Mouse (Mus musculus) layer of hippocampus, adult 8-10 months (tissue): ENCODE measurements at regions not wholly inside any gene's neighbourhood (a gene's known extent, or its start where the extent isn't known, plus 50 kb on each side); places are given as distances from the start of the nearest gene placed in this dataset.

Source experiments
- DNase-seq, 2 experiments: peaks; one replicate each; pipeline ENCODE4 v3.0.0; 2022; ENCODE audit warnings: low spot score in 2 of 2

GRCm38 (mm10) chr17:14540269-14540975 is 153.6 kb downstream of the Thbs2 start:
- no peak for DNase-seq

GRCm38 (mm10) chr17:14539651-14540050 is 154.4 kb downstream of the Thbs2 start:
- DNase-seq, result no peak

DNA sequence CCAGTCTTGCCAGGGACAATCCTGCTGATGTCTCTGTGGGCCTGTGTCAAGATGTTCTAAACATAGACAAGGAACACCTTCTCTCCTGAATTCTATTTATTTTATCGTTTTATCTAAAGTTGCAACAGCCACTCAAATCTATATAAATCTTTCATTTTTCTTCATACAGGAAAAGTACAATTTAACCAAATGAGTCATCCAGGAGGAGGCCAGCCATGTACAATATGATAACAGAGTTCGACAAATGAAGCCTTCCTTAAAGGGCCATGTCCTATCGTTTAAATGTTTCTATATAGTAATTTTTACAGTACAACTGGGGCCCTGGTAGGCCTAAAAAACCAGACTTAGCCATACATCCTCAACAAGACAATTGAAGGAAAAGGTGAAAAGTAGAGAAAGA is 154.8 kb downstream of the Thbs2 start:
- DNase-seq, result no peak

- no peak for DNase-seq
Observed at GRCm38 (mm10) chr17:14538527-14538926, 155.5 kb downstream of the Thbs2 start.

DNA sequence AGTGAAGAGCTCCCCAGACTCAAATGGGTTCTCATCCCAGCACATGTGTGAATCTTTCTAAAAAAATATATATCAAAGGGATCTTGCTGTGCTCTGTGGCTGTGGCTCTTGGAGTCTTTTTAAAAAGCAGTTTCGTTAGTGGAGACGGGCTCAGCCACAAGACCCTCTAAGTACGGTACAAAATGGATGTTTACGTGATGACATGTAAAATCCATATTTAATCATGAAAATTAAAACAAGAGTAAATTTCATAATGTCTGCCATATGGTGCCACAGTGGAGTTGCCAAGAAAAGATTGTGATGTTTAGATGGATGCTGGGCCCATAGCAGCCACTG is 161.1 kb downstream of the Thbs2 start:
- DNase-seq, result no peak

- DNase-seq, result no peak
Observed at GRCm38 (mm10) chr17:14532298-14532978, 161.6 kb downstream of the Thbs2 start.

GRCm38 (mm10) chr17:14531796-14532195 is 162.2 kb downstream of the Thbs2 start:
- no peak for DNase-seq

DNA sequence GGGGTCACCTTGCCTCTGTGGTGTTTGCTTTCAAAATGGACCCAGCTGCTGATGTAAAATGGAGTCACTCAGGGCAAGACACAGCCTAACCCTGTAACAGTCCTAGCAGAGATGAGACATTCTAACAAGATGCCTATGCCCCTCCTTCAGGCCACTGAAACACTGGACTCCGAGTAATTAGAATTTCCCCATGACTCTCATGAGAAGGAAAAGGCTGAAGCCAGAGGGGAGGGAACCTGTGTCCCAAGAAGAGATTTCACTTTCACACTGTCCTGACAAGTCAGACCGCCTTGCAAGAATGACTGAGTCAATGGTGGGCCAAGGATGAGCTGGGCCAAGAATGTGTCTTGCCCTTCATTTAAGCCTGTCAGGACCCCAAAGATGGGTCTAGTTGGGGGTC is 166.3 kb downstream of the Thbs2 start:
- no peak for DNase-seq

- DNase-seq, result no peak
Observed at GRCm38 (mm10) chr17:14525255-14525654, 168.8 kb downstream of the Thbs2 start.

DNA sequence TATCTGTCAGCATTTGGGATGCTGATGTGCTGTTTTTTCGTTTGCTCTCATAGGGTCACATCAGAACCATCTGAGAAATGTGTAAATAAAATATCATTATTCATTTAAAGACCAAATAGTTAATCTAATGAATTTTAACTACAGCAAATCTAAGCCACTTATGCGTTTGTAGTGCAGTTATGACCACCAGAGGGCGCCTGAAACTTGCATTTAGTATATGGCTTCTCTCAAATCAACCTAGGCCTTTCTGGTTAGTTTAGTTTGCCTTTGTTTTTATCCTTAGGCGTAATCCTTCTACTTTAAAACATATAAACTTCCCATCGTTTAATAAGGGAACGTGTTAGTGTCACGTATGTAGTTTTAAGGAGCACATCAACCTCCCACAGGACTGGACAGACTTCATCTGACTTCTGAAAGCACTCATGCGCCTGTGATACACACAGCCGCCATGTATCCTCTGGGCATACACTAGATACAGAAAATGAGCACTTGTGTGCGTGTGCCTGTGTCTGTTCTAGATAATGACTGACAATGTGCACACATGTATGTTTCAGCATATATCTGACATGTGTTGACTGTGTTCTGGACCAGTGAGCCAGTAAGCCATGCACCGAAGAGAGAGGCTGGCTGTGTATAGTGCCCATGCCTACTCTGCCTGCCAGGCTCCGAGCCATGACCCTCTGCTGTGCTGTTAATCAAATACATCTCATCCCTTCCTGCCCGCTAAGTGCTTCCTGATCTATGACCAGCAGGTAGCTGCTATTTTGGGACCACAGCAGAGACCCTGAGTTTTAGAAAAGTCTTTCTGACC is 169.4 kb downstream of the Thbs2 start:
- peak in 1 of 2 experiments; percentile 72 for DNase-seq

GRCm38 (mm10) chr17:14522011-14522410 is 172.0 kb downstream of the Thbs2 start:
- DNase-seq, result no peak

DNA sequence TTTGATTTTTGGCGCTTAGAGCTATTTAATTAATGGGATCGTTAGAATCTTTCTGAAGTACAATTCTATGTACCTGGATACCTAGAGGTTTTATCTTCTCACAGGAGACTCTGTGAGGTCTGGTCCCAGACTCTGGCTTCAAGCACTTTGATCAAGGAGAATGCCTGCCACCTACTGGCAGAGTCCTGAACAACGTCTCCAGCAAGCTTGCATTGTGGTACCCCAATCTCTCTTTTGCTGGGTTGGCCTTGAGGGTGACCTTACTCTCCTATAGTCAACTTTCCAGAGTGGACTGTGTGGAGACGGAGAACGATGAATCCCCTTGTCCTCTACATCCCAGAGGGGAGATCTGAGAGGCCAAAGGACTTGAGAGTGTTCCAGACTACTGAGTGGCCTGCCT is 173.5 kb downstream of the Thbs2 start:
- DNase-seq, result peak; percentile 42 to 86

DNA sequence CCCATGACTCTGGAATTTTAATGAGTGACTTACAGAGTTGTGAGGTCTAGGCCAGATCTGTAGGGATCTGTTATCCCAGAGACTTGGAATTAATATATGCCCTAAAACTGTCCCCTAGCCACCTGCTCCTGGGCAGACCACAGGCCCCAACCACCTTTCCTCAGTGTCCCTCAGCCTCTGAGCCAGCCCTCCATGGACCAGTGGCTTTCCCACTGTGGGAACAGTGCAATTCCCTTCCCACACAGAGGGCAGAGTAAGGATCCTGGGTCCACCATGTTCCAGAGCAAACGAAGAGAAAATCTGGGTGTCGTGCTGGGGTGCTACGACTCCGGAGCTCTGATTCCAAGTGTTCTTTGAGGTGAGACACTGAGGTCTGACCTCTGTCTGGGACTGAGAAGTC is 174.7 kb downstream of the Thbs2 start:
- DNase-seq, result no peak

- DNase-seq, result no peak
Observed at GRCm38 (mm10) chr17:14518216-14518615, 175.8 kb downstream of the Thbs2 start.

DNA sequence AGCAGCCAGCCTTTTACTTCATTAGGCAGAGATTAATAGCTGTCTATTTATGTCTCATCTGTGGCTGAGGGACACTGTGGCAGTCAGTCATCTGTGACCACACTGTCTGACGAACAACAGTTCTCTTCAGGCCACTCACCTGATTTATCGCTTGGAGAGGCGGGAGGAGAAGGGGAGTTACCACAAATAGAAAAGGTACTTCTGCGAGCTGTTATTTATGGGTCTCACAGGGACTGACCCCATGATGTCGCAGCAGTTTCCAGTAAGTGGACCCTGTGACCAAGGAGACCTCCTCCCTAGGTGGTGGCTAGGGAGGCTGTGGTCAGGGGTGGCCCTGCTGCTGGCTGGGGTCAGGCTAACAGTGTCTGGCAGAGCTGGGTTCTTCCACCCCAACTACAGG is 176.7 kb downstream of the Thbs2 start:
- no peak for DNase-seq

DNA sequence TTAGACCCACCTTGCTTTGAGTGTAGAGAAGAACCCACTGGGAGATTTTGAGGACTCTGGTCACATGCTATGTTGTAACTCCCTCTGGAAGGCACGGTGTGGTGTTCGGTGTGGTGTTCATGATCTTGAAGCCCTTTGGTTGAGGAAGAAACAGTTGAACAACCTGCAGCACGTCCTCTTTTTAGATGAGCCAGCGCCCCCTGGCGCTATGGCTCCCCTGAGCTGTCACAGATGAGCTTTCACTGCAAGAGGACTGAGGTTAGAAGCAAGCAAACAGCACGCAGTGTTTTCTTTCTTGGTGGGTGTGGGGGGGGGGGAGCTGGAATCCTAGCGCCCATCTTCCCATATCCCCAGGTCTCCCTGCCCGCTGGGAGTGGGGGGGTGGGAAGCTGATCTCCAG is 177.9 kb downstream of the Thbs2 start:
- peak in 1 of 2 experiments; percentile 54 for DNase-seq

DNA sequence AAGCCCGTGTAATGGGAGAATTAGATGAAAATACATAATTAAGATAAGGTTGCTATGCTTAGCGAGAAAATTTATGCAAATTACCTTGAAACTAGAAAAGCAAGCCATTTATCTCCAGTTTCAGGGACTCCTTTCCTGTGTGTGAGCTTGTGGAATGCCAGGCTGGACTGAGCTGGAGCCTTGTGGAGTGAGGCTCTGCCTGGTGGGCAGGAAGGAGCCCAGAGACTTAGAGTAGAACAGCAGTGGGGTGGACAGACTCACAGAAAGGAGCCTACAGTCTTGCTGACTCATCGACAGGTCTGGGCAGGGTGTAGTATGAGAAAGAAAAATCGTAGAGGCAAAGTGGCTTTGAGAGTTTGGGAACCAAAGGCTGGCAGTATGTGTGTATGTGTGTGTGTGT is 180.6 kb downstream of the Thbs2 start:
- no peak for DNase-seq

- DNase-seq, result no peak
Observed at GRCm38 (mm10) chr17:14510486-14510885, 183.5 kb downstream of the Thbs2 start.

DNA sequence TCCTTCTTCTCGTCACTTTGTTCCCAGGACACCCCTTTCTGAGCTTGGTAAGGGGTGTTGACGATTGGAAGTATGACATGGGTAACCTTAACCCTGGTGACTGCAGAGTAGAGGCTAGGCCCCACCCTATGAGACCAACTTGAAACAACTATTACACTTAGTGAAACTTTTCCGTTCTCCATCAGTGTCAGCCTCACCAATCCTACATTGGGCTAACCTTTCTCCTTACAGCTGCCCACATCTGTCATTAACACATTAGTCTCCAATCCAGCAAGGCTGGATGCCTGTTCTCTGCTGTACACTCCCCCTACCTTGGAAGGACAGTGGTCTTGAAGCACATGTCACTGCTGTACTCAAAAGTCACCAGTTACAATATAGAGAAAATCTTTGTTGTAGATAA is 186.9 kb downstream of the Thbs2 start:
- no peak for DNase-seq

GRCm38 (mm10) chr17:14506123-14506522 is 187.9 kb downstream of the Thbs2 start:
- no peak for DNase-seq

GRCm38 (mm10) chr17:14505415-14505814 is 188.6 kb downstream of the Thbs2 start:
- no peak for DNase-seq

GRCm38 (mm10) chr17:14503670-14504069 is 190.4 kb downstream of the Thbs2 start:
- DNase-seq, result no peak
